Mouse (Mus musculus) frontal cortex, postnatal 25 days (tissue): ENCODE measurements around the gene Wdr17.

Experiments used
- DNase-seq, 2 experiments: peaks; one replicate each; pipeline ENCODE4 v3.0.0; 2022; ENCODE audit warnings: low spot score in 2 of 2

The Wdr17 gene

DNA sequence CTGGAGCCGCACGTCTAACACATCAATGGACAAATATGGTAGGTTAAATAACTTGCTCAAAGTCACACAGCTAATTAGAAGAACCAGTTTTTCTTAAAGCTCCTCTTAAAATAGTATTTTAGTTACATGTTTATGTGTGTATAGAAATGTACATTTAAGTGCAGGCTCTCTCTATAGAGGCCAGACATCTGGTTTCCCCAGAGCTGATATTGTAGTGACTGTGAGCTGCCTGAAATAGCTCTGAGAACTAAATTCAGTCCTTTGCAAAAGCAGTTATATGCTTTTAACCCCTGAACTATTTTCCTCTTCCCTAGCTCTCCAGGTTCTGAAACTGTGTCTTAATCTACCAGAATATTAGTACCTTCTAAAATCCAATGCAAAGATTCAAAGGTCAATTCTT lies 289.6 kb downstream of the Wdr17 start:
- DNase-seq, result no peak

- no peak for DNase-seq
Measured at GRCm38 (mm10) chr8:54596940-54597339, 290.0 kb downstream of the Wdr17 start.

DNA sequence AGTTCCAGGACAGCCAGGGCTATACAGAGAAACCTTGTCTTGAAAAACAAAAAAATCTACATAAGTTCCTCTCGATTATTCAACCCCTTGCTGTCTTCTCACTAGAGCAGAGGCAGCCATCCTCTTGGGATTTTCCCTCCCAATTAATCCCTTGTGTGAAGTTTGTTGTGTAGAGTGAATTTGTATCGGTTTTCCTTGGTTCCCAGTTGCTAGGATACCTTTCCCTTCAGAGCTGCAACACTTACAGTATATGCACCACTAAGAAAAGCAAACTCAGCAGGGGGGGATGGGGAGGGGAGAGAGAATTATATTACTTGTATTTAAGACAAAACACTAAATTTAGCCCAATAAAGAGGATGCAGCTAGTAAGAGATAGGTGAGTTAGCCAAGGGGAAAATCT lies 290.9 kb downstream of the Wdr17 start:
- DNase-seq, result no peak

DNA sequence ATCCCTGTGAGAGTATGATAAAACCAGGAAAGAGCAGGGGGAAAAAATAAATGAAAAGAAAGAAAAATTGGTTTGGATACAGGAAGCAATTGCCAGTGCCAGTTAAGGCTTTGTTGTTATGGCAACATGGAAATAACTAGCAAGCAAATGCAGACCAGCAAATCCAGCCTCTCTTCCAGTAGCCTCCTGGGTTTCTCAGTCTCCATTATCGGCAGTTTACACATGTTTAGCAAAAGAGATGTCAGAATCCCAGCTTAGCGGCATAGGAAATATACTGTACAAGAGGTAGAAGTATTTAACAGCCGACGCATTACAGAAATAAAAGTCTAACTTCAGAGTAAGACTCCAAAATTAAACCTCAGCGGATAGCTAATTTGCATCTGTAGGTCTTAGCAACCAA lies 292.4 kb downstream of the Wdr17 start:
- no peak for DNase-seq

- DNase-seq, result no peak
Measured at GRCm38 (mm10) chr8:54582886-54583285, 304.1 kb downstream of the Wdr17 start.

DNA sequence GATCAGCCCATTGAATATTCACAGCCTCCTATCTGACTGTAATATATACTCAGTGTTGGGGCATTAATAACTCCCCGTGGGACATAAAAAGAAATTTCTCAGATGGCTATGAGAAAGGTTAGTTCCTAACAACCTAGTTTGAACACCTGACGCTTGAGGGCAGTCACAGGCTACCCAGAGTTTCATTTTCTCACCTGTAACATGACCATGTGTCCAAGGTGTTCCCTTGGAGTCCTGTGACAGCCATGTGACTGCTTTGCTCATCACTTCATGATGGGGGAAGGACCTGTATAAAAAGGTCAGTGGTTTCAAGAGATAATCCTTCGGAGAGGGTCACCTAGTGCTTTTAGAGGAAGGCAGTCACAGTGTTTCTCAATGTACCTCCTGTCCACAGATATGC lies 305.5 kb downstream of the Wdr17 start:
- no peak for DNase-seq
